Mouse (Mus musculus) gastrocnemius, adult 18-20 months (tissue): ENCODE measurements around the gene Cd37. TPM values are rescaled to one million over a fixed set of nuclear protein-coding genes. Genes with fewer than 3 reads are reported as not detected.
"Not testable (repeated sequence)": the region's sequence is repeated elsewhere in the genome, so short reads cannot be mapped to it uniquely, and the experiment has no call there.

Experiments used
- DNase-seq: peaks from one replicate; pipeline ENCODE4 v3.0.0; 2021; ENCODE audit warnings: low spot score
- long read RNA-seq, 2 experiments: library from polyadenylated mRNA; stranded (forward); transcript quantifications; one replicate each; pipeline ENCODE4 v2.0.0; 2021
- total RNA-seq, 2 experiments: library from RNA; stranded (reverse); gene quantifications; 2 replicates each; pipeline ENCODE4 v1.2.3; 2021

The Cd37 gene
- 1 to 10 TPM; 1.1 to 1.2 TPM for total RNA-seq
- long read RNA-seq, experiment 1, partial matches to known transcripts, result 0 of 1 reads
- long read RNA-seq, experiment 1, other reads (novel, unspliced or antisense), result 1 of 1 reads
- long read RNA-seq, experiment 2, result 0 reads

DNA sequence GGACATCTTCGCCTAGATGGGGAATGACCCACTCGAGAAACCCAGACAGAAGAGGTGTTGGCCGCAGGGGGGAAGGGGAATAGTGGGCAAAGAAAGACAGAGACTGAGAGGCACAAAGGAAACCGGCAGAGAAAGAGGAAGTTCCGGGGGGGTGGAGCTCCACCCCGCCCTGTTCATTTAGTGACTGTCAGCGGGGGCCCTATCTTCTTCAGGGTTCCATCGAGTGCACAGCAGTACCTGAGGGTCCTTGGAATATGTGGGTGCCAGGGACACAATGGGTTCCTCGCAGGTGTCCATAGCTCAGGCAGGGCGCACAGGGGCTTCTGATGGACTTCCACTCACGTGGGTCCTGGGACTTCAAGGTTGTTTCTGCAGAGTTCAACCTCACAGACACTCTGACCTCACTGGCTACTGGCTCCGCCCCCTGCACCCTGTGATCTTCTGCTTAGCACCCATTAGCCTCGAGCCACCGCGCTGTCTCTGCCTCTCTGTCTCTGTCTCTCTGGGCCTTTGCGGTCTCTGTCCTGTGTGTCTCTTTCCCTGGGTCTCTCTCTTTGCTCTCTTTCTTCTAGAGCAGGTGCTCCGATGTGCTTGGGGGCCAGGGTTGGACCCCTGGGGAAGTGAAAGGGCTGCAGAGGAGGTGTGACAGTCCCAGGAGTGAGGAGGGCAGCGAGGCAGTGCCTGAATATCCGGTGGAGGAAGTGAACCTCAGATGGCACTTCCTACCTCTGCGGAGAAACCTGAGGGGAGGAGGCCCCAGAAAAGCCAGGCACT is at the start of gene Cd37:
Gene Cd37 (minus strand): TSS at position 393 of the 774 bp plus-strand sequence.
- no peak for DNase-seq

DNA sequence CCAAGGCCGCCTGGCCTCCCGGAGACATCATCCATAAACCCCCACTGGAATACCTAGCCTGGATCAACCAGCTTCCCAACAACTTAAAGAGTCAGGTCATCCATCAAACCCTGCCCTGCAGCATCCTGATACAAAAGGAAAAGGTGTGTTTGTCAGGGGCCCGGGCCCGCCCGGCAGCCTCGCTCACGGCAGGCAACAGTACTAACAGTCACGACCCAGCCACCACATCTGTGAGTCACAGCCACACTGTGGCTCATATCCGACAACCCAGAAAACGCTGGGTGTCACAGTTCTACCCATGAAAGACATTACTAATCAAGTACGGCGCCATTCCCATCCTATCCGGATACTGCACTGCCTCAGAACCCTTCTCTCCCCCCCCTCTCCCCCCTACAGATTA is 47.6 kb upstream of the Cd37 start:
- DNase-seq, result no peak

DNA sequence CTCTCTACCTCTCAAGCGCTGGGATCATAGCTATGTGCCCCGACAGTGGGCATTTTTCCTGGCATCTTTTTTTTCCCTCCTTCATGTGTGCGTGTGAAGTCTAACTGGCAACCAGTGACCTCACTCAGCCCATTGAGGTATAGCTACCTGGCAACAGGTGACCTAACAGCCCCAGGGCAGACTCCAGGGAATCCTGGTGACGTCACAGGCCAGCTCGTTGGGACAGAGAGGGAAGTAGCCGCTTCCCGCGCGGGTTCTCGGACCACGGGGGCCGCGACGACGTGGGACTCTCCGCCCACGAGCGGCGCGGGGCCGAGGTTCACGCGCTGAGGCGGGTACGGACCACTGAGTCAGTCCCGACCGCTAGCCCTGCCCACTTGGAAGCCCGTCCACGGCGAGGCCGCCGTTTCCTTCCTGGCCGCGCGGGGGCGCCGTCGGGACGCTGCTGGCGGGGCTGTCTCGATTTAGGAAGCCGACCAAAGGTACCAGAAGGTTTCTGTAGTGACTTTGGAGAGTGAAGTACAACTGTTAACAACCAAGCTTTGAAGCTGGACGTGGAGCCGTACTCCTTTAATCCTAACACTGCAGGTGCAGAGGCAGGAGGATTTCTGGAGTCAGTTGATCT is 38.3 kb upstream of the Cd37 start, which contains the start of gene Slc6a21:
Gene Slc6a21 (plus strand): TSS at position 378 of the 625 bp plus-strand sequence.
- DNase-seq, result peak; percentile 78

DNA sequence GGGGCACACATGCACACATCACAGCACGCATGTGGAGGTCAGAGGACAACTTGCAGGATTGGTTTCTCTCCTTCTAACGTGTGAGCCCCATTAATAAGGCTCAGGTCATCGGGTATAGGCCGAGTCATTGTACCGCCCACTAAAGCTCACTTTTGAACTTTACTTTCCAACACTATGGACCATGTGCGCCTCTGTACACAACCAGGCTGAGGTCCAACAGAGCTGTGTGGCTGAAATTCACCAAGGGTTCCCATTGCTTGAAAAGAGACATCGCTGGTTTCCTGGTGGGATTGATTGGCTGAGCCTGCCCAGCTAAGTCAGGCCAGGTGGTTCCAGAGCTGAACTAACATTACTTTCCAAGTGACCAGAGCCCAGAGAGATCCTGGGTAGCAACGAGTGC is 34.8 kb upstream of the Cd37 start:
- no peak for DNase-seq

DNA sequence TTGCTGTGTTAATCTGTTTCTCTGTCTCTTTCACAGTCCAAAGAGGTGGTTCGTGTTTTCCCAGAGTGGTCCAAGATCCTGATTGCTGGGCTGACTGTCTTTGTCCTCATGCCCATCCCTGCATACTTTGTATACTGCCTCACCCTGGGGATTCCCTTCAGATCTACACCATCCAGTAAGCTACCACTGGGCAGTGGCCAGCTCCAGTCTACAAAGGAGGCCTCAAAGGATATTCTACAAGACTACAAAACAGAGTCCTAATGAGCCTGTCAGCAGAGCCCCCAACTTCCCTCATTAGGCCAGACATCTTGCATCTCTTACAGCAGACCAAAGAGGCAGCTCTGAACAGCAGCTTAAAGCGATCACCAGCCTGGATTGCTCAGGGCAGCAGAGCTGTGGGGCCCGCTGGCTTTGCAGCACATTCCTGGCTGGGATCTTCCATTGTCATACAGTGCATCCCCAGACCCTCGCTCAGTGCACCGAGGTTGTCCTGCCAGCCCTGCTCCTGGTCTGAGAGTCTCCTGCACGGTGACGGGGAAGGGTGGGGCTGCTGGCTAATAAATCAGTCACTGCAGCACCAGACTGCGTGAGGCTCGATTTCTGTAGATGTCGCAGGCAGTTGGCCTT is 34.0 kb upstream of the Cd37 start:
- no peak for DNase-seq

DNA sequence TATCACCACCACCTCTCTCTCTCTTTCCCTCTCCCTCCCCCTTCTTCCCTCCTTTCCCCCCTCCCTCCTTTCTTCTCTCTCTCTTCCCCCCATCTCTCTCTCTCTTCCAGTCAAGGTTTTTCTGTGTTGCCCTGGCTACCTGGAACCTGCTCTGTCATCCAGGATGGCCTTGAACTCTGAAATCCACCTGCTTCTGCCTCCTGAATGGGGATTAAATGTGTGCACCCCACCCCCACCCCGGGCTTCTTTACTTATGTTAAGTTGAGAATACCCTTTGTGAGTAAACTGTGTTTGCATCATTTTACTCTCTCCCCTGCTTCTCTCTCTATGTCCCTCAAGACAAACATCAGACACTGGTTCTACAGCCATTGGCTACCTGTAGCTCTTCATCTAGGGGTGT is 26.6 kb upstream of the Cd37 start:
- no peak for DNase-seq

DNA sequence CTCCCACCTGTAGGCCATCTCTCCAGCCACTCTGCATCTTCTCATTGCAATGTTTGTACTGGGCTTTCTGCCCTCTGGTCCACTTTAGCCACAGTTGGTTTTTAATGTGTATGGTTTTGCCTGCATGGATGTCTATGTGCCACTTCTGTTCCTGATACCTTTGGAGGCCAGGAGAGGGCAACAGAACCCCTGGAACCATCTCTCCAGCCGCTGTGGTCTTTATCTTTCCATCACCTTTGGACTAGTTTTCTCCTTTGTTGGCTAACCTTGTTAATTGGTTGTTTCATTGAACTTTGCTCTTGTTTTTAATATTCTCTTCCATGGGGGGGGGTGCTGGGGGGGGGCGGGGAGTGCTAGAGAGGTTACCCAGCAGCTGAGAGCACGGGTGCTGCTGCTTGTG is 25.4 kb upstream of the Cd37 start:
- DNase-seq, result no peak

DNA sequence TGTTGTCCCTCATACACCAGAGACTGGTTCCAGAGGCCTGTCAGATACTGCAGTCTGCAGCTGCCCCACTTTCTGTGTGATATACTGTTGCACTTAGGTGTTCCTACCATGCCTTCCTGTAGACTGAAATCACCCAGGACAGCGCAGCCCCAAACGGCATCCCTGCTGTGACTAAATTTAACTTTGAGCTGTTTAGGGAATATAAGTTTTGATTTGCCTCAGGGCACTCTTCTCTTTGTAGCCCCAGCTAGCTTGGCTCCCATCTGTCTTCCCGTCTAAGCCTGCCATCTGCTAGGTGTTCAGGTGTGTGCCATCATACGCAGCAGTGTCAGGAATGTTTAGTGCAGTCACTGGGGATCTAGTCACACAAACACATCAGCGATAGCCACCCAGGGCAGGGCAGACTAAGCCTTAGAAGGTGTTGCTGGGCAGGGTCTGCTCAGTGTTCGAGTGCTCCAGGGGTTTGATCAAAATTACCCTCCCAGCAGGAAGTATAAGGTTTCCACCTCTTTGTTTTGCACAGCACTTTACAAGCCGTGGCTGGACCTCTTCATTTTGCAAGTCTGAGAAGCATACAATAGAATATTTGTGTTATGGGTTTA is 24.2 kb upstream of the Cd37 start:
- no peak for DNase-seq

DNA sequence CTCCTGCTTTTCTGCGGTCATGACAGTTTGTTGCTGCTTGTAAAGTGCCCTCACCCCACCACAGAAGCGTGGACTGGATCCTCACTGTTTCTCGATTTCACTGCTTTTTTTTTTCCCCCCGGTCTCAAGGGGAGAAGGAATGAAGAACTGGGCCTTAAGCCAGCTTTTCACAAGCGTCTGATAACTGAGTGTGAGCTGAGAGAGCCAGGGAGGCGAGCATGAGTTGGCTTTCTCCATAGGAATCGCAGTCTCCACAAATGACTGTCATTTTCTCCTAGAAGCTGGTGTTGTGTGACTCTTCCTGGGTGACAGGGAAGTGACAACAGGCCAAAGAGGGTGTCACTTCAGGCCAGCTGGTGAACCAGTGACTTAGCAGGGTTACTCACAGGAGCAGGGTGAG is 23.4 kb upstream of the Cd37 start:
- no peak for DNase-seq

DNA sequence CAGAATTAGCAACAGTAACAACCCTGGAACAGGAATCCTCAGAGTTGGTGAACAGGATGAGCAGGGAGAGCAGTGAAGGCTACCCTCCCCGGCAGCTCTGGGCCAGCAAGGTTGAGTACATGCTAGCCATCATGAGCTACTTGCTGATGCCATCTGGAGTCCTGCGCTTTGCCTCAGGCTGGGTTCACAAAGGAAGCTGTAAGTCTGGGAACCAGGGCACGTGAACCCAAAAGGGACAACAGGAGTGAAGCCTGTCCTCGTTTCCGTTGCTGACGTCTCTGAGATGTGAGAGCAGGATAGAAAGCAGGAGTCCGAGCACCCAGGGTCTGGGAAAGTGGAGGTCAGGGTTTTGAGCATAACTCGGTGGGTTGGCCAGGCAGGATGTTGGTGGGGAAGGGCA is 20.4 kb upstream of the Cd37 start:
- no peak for DNase-seq

DNA sequence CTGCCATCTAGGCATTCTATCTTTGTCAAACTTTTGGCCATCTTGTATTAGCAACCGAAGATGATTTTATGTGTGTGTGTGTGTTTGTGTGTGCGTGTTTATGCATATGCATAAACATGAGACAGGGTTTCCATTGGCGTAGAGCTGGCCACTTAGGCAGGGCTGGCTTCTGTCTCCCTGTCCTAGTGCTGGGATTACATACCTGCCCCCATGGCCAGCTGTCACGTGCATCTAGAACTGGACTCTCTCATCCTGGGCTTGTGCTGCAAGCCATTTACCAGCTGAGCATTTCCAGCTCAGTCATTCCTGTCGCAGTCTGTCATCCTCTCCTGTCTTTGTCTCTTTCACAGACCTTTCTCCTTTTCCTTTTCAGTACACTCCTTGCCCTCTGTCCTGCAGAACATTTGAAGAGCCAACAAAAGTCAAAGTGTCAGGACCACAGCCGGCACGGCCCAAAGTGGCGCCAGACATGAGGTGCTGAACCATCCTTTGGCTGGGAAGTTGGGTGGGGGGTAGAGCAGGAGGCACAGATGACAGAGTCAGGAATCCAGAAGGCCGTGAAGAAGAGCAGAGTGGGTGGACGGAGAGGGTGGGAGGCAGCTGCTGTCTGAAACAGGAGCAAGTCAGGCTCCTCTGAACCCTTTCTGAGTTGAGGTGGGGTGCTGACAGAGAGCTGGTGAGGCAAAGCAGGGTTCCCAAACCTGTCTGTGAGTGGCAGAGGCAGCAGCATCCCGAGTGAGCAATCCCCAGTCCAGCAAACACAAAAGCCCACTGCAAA is 18.3 kb upstream of the Cd37 start:
- DNase-seq, result no peak

DNA sequence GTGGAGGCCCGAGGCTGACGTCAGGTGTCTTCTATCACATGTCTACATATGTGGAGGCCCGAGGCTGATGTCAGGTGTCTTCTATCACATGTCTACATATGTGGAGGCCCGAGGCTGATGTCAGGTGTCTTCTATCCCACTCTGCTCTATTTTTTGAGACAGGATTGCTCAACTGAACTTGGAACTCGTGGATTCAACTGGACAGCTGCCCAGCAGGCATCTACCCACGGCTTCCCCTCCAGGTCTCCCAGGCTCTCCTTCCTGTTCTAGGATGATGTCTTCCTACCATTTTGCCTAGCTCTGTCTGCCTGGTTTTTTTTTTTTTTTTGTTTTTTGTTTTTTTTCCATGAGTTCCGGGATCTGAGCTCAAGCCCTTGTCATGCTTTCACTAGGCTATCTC is 16.9 kb upstream of the Cd37 start:
- DNase-seq, result not testable (repeated sequence)

DNA sequence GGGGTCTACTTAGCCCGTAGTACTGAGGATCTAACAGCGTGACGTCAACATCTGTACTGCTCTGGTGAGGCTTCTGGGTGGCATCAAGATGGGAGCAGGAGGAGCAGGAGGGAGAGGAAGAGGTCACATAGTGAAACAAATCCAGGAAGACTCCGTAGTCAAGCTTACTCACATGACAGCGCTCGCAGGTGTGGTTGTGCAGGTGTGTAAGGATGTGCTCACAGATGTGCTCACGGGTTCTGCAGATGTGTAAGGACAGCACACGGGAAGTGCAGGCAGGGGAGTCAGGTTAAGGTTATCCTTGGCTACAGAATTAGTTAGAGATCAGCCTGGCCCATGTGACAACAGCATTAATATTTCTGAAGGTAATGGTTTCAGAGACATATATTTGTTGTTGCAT is 14.9 kb upstream of the Cd37 start:
- DNase-seq, result no peak

DNA sequence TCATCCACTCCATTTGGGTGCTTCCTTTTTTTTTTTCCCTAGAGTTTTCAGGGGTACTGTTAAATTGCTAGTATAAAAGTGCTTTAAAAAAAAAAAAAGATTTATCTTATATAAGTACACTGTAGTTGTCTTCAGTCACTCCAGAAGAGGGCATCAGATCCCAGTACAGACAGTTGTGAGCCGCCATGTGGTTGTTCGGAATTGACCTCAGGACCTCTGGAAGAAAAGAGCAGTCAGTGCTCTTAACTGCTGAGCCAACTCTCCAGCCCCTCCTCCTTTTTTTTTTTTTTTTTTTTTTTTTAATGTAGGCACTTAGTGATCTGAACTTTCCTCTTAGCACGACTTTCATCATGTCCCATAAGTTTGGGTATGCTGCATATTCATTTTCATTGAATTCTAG is 8.8 kb upstream of the Cd37 start:
- DNase-seq, result no peak

DNA sequence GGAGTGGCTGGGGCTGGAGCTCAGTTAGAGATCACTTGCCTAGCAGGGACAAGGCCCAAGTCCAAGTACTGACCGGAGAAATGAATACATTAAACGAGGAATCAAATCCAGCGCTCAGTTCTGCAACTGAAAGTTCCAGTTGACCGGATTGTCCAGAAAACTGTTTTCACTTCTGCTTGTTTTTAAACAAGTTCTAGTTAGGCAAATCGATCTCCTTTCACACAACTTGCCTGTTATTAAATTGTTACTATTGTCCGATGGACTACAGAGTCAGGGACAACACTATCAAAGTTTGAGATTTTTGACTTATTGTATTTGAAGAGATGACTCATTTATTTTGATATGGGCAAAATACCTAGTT is 2.5 kb upstream of the Cd37 start:
- DNase-seq, result no peak

DNA sequence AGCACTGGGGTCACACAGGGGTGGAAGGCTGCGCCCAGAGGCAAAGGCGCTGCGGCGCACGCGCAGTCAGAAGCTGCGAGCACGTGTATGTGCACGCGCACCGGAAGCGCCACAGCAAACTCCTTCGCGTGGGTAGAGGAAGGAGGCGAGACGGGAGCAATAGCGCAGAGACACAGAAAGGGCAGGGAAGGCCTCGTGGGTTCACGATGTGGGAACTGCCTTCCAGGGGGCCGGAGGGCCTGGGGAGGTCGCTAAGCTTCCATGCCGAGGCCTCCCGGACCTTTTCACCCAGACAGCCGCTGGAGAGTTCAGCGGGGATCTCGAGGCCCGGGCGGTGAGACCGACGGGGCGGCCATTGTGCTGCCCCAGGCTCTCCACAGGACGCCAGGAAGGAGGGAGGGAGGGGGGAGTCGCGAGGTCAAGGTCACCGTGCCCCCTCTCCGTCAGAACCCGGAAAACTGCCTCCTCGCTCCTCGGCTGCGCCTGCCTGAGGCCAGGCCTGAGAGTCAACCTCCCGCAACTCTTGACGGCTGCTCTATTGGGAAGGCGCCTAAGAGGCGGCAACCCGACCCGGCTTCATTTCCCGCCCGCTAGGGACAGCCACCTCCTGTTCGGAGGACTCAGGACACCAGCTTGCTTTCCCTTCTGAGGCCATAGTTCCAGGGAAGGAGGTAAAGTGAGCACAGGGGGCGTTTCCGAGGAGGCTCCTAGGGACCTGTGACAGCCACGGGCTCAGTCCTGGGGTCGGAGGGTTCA is 1.9 kb upstream of the Cd37 start, which contains the start of gene Slc6a16:
Gene Slc6a16 (plus strand): TSS at position 453 of the 756 bp plus-strand sequence.
- DNase-seq, result no peak

DNA sequence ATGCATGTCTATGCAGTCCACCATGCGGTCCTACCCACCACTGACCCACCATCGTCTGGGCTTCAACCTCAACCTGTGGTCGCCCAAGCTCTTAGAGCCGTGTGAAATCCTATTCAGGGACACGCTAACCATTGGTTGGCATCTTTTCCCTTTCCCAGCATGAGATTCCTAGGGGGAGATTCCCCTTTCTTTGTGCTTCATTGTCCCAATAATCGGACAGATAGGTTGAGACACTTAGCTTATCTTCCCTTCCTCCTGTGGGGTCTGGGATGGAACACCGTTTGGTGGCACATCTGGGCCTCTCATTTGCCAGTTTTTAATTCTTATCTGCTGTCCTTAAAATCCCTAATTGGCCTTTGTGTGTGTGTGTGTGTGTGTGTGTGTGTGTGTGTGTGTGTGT is 1.2 kb upstream of the Cd37 start:
- DNase-seq, result no peak

DNA sequence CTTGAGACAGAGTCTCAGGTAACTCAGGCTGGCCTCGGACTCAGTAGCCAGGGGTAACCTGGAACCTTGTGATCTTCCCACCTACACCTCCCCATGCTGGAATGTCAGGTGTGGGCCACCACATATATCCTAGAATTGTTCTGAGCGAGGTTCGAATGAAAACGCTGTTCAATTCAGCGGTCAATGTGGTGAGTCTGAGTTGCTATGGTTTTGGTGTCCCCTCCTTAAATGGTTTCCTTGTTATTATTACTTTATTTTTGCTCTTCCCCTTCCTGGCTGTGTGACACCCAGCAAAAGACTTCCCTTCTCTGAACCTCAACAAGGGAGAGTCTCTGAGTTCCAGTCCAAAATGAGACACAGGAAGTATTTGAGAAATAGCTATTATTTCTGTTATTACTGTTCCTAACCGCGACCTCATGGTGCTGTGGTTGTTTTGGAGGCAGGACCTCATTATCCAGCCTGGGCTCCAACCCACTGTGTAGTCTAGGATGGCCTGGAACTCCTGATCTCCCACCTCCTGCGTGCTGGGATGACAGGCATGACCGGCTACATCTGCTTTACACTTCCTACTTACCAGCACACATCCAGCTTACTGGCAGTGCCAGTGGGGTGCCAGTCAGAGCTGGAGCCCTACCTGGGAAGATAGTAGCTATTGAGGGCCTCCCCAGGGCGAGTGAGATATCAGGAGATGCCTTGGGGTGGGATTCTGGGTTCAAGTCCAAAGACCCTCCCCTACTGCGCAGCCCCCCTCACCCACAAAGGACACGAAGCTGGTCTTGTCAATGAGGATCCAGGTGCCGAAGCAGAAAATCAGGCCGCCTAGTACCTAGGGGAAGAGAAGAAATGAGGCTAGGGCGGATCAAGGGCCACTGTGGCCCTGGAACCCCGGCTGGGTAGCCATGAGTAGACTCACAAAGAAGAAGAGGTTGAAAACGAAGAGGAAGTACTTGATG is 892 bp downstream of the Cd37 start:
- no peak for DNase-seq

DNA sequence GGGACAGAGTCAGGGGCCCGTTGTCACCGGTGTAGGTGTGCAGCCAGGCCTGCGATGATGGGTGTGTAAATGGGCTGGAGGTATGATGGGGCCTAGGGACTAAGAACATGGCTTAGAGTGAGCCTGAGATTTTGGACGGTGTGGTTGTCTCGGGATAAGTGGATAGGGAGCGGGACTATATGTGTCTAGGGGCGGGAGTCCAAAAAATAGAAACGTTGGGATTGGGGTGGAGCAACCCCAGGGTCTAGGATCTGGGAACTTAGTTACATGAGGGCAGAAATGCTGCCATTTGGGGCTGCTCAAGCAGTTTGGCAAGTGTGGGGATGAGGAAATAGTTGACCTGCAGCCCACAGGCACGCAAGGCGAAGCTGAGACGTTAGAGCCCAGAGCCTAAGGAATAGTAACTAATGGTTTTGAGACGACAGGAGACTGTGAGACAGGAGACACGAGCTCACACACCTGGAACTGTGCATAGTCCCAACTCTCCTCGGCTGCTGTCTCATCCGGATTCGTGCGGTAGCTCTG is 3.2 kb downstream of the Cd37 start:
- no peak for DNase-seq
